Mouse (Mus musculus): ENCODE data around the gene Supt5. TPM values are rescaled to one million over a fixed set of nuclear protein-coding genes. Genes with fewer than 3 reads are reported as not detected.

The Supt5 gene
- polyA plus RNA-seq, 1 experiment from 2014 or later = 113 TPM

- DNase-seq (ENCODE audit: low spot score) = no peak
- H3K4me3 ChIP-seq = no peak overlapping the region
- H3K27ac ChIP-seq (replicated peaks) = no peak overlapping the region
- peaks cover 55% of the 10 kb centered on the region for H3K36me3 ChIP-seq
- no peaks in the 10 kb centered on the region for H3K9me3 ChIP-seq (replicated peaks)
- peaks cover 50% of the 10 kb centered on the region for H3K4me1 ChIP-seq
- 90% methylated on average over 3 of the region's 3 CpGs for WGBS
- no peaks in the 10 kb centered on the region for H3K27me3 ChIP-seq (ENCODE audit: low read depth, poor library complexity, severe bottlenecking)
Measured at GRCm38 (mm10) chr7:28355221-28355620, 16.7 kb upstream of the Supt5 start.

GRCm38 (mm10) chr7:28354596-28354995, 16.1 kb upstream of the Supt5 start:
- peaks cover 53% of the 10 kb centered on the region for H3K4me1 ChIP-seq
- no peaks in the 10 kb centered on the region for H3K27me3 ChIP-seq (ENCODE audit: low read depth, poor library complexity, severe bottlenecking)
- no peak overlapping the region for H3K4me3 ChIP-seq
- no peak overlapping the region for H3K27ac ChIP-seq (replicated peaks)
- H3K9me3 ChIP-seq (replicated peaks) = no peaks in the 10 kb centered on the region
- WGBS = 89% methylated on average over 3 of the region's 3 CpGs
- H3K36me3 ChIP-seq = peaks cover 49% of the 10 kb centered on the region
- no peak for DNase-seq (ENCODE audit: low spot score)

DNA sequence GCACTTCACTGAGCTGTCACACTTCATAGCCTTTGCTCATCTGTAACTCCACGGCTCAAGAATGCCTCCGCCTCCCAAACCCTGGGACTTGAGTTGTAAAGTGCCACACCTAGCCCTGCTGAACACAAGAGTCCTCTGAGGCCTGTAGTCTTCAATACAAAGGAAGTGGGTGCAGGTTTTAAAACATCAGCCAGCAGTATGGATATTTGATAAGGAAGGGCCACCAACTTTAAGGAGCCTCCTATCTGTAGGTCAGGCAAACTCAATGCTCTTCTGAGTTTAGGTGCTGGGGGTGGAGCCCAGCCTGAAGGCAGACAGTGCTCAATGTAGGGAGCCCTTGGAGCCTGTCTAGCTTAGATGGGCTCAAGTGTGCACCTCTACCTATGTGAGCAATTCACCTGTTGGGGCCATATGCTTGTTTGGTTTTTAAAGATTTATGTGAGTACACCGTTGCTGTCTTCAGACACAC, 15.6 kb upstream of the Supt5 start:
- Histone ChIP-seq H3K27ac (replicated peaks) (no peak overlapping the region), H3K36me3 (peaks cover 45% of the 10 kb centered on the region), H3K4me1 (peaks cover 53% of the 10 kb centered on the region), H3K4me3 (no peak overlapping the region), H3K27me3 (ENCODE audit: low read depth, poor library complexity, severe bottlenecking) (no peaks in the 10 kb centered on the region), H3K9me3 (replicated peaks) (no peaks in the 10 kb centered on the region)
- 90% methylated on average over 3 of the region's 3 CpGs for WGBS
- DNase-seq (ENCODE audit: low spot score) = no peak

- Histone ChIP-seq H3K27ac (replicated peaks) (no peak overlapping the region), H3K27me3 (ENCODE audit: low read depth, poor library complexity, severe bottlenecking) (no peaks in the 10 kb centered on the region), H3K9me3 (replicated peaks) (no peaks in the 10 kb centered on the region), H3K4me3 (no peak overlapping the region), H3K36me3 (peaks cover 40% of the 10 kb centered on the region), H3K4me1 (peaks cover 44% of the 10 kb centered on the region)
- 96% methylated on average over 2 of the region's 2 CpGs for WGBS
- no peak for DNase-seq (ENCODE audit: low spot score)
Measured at GRCm38 (mm10) chr7:28353267-28353666, 14.7 kb upstream of the Supt5 start.

- Histone ChIP-seq H3K36me3 (peaks cover 40% of the 10 kb centered on the region), H3K4me1 (peaks cover 29% of the 10 kb centered on the region), H3K9me3 (replicated peaks) (no peaks in the 10 kb centered on the region), H3K27ac (replicated peaks) (peak overlapping the region; percentile 95), H3K27me3 (ENCODE audit: low read depth, poor library complexity, severe bottlenecking) (no peaks in the 10 kb centered on the region), H3K4me3 (peak overlapping the region; percentile 87)
- 48% methylated on average over 4 of the region's 4 CpGs for WGBS
- DNase-seq (ENCODE audit: low spot score) = peak; percentile 12
Measured at GRCm38 (mm10) chr7:28351676-28352191, 13.2 kb upstream of the Supt5 start.

DNA sequence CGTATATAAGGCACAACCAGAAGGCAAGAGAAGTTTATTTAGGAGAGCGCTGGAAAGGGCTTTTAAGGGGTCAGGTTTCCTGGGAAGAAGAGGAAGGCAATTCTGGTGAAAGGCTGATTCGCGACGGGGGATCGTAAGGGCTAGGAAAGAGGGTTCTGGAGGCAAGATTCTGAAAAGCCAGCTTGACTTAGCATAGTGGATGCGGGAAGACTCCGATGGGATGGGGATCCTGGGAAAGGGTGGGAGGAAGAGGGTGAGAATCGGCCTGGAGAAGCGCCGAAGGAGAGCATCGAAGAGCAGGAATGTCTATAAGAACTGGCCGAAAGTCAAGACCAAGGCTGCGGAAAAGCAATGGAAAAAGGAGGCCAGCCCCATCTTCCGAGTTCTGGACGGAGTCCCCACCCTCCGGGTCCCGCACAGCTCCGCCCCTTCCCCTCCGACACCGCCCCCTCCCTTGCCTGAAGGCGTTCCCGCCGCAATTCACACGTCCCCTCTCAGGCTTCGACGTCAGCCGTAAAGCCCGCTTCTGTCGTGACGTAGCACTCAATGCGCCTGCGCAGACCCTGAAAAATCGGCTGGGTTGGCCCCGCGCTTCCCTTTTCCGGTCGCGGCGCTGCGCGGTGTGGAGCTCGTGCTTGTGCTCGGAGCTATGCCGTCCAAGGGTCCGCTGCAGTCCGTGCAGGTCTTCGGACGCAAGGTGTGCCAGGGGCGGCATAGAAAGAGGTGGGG, 11.8 kb upstream of the Supt5 start, which contains the start of gene Rps16:
Gene Rps16, plus strand, starts transcription at position 498 of the 729 bp plus-strand sequence.
- H3K36me3 ChIP-seq = peaks cover 38% of the 10 kb centered on the region
- H3K27ac ChIP-seq (replicated peaks) = peak within 1 kb of the TSS; percentile 95
- peak within 1 kb of the TSS; percentile 87 for H3K4me3 ChIP-seq
- H3K27me3 ChIP-seq (ENCODE audit: low read depth, poor library complexity, severe bottlenecking) = no peaks in the 10 kb centered on the region
- peaks cover 24% of the 10 kb centered on the region for H3K4me1 ChIP-seq
- peak; percentile 99 for DNase-seq (ENCODE audit: low spot score)
- no peaks in the 10 kb centered on the region for H3K9me3 ChIP-seq (replicated peaks)
- WGBS = under 1% methylated on average over 50 of the region's 50 CpGs

DNA sequence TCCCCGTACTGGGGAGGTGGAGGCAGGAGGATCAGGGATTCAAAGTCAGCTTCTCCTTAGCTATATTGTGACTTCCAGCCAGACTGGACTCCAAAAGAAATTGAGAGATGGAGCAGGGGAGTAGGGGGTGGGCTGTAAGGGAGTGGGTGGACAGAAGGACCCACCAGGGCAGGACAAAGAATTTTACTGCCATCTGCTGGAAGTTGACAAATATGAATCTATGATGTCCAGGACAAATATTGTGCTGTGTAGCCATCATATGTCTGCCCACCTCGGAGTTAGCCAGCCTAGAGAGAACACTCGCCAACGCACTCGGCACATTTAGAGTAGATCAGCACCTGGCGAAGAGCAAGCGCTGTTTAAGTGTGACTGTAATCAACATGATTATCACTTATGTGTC, 10.1 kb upstream of the Supt5 start:
- Histone ChIP-seq H3K9me3 (replicated peaks) (no peaks in the 10 kb centered on the region), H3K4me1 (peaks cover 24% of the 10 kb centered on the region), H3K27ac (replicated peaks) (no peak overlapping the region), H3K36me3 (peaks cover 21% of the 10 kb centered on the region), H3K27me3 (ENCODE audit: low read depth, poor library complexity, severe bottlenecking) (no peaks in the 10 kb centered on the region), H3K4me3 (no peak overlapping the region)
- peak; percentile 11 for DNase-seq (ENCODE audit: low spot score)
- 83% methylated on average over 7 of the region's 7 CpGs for whole genome bisulfite sequencing

GRCm38 (mm10) chr7:28347746-28348145, 9.2 kb upstream of the Supt5 start:
- H3K9me3 ChIP-seq (replicated peaks) = no peaks in the 10 kb centered on the region
- no peaks in the 10 kb centered on the region for H3K27me3 ChIP-seq (ENCODE audit: low read depth, poor library complexity, severe bottlenecking)
- peaks cover 13% of the 10 kb centered on the region for H3K36me3 ChIP-seq
- no peak for DNase-seq (ENCODE audit: low spot score)
- H3K27ac ChIP-seq (replicated peaks) = no peak overlapping the region
- H3K4me3 ChIP-seq = no peak overlapping the region
- 81% methylated on average over 3 of the region's 3 CpGs for WGBS
- H3K4me1 ChIP-seq = peaks cover 24% of the 10 kb centered on the region

DNA sequence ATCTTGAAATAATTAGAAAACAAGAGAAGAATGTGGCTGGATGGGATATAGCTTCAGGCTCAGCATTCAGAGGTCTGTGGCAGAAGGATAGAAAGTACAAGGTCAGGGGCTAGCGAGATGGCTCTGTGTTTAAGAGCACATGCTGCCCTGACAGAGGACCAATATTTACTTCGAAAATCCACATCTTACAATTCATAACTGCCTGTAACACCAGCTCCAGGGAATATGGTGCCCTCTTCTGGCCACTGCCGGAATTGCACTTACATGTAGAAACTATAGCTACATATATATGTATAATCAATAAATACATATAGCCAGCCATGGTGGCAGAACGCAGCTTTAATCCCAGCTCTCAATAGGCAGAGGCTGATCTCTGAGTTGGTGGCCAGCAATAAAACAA, 6.1 kb upstream of the Supt5 start:
- DNase-seq (ENCODE audit: low spot score) = peak; percentile 79
- Histone ChIP-seq H3K4me1 (peaks cover 25% of the 10 kb centered on the region), H3K4me3 (no peak overlapping the region), H3K36me3 (no peaks in the 10 kb centered on the region), H3K27me3 (ENCODE audit: low read depth, poor library complexity, severe bottlenecking) (no peaks in the 10 kb centered on the region), H3K27ac (replicated peaks) (no peak overlapping the region), H3K9me3 (replicated peaks) (no peaks in the 10 kb centered on the region)
- 16% methylated on average over 4 of the region's 4 CpGs for WGBS

GRCm38 (mm10) chr7:28341381-28341780, 2.8 kb upstream of the Supt5 start:
- DNase-seq (ENCODE audit: low spot score) = no peak
- H3K27ac ChIP-seq (replicated peaks) = no peak overlapping the region

GRCm38 (mm10) chr7:28339213-28339917, 819 bp upstream of the Supt5 start:
- Histone ChIP-seq H3K4me3 (peak overlapping the region; percentile 89), H3K36me3 (peaks cover 19% of the 10 kb centered on the region), H3K4me1 (peaks cover 37% of the 10 kb centered on the region), H3K27me3 (ENCODE audit: low read depth, poor library complexity, severe bottlenecking) (no peaks in the 10 kb centered on the region), H3K27ac (replicated peaks) (peak overlapping the region; percentile 94), H3K9me3 (replicated peaks) (no peaks in the 10 kb centered on the region)
- WGBS = 79% methylated on average over 19 of the region's 19 CpGs
- peak; percentile 36 for DNase-seq (ENCODE audit: low spot score)

More at GRCm38 (mm10) chr7:28341381-28341780, 2.8 kb upstream of the Supt5 start:
- Histone ChIP-seq H3K27me3 (ENCODE audit: low read depth, poor library complexity, severe bottlenecking) (no peaks in the 10 kb centered on the region), H3K4me3 (no peak overlapping the region), H3K4me1 (peaks cover 34% of the 10 kb centered on the region), H3K9me3 (replicated peaks) (no peaks in the 10 kb centered on the region), H3K36me3 (no peaks in the 10 kb centered on the region; the same call in 1 of the 2 replicates)
- WGBS = 61% methylated on average over 7 of the region's 7 CpGs

GRCm38 (mm10) chr7:28335471-28335870, 3.1 kb downstream of the Supt5 start:
- Histone ChIP-seq H3K4me1 (peaks cover 17% of the 10 kb centered on the region), H3K4me3 (no peak overlapping the region), H3K36me3 (peaks cover 54% of the 10 kb centered on the region), H3K27ac (replicated peaks) (no peak overlapping the region), H3K27me3 (ENCODE audit: low read depth, poor library complexity, severe bottlenecking) (no peaks in the 10 kb centered on the region), H3K9me3 (replicated peaks) (no peaks in the 10 kb centered on the region)
- DNase-seq (ENCODE audit: low spot score) = no peak
- 87% methylated on average over 2 of the region's 2 CpGs for WGBS

DNA sequence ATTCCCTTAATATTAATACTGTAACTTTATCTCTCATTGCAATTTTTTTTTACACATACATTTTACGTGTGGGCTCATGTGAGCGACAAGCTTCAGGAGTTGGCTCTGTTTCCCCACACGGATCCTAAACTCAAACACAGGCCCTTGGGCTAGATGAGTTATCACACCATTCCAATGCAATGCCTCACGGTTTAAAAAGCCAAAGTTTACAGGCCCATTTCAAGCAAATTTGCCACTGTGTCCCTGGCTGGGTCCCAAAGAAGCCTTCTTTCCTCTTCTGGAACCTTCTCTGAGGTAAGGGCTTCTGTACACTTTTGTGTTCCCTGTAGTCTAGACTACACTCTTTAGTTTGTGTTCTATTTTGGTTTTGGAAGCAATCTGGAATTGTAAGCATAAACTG, 4.0 kb downstream of the Supt5 start:
- Histone ChIP-seq H3K27ac (replicated peaks) (no peak overlapping the region), H3K4me3 (no peak overlapping the region), H3K4me1 (peaks cover 17% of the 10 kb centered on the region), H3K27me3 (ENCODE audit: low read depth, poor library complexity, severe bottlenecking) (no peaks in the 10 kb centered on the region), H3K9me3 (replicated peaks) (no peaks in the 10 kb centered on the region), H3K36me3 (peaks cover 63% of the 10 kb centered on the region)
- 94% methylated on average over 4 of the region's 4 CpGs for WGBS
- DNase-seq (ENCODE audit: low spot score) = no peak
